Mouse (Mus musculus): Measurements from ENCODE around the gene Gm11559.
"Not testable (repeated sequence)": the region's sequence is repeated elsewhere in the genome, so short reads cannot be mapped to it uniquely, and the experiment has no call there.

Gene Gm11559

GRCm38 (mm10) chr11:99864176-99864575 lies at the start of gene Gm11559:
Gene Gm11559, plus strand, starts transcription at chr11:99864476.
- not testable (repeated sequence) for DNase-seq (ENCODE audit: low read depth, low spot score)

GRCm38 (mm10) chr11:99815566-99815965 lies 48.7 kb upstream of the Gm11559 start, which contains the start of gene Gm11564:
Gene Gm11564, minus strand, starts transcription at chr11:99815666.
- not testable (repeated sequence) for DNase-seq (ENCODE audit: low read depth, low spot score)

GRCm38 (mm10) chr11:99837966-99838365 lies 26.3 kb upstream of the Gm11559 start, which contains the start of gene 2300003K06Rik:
Gene 2300003K06Rik, minus strand, starts transcription at chr11:99838066.
- no peak for DNase-seq (ENCODE audit: low read depth, low spot score)

- DNase-seq (ENCODE audit: low read depth, low spot score), result no peak
Measured at GRCm38 (mm10) chr11:99842185-99842584, 22.1 kb upstream of the Gm11559 start.

GRCm38 (mm10) chr11:99846746-99847145 lies 17.5 kb upstream of the Gm11559 start:
- DNase-seq (ENCODE audit: low read depth, low spot score), result no peak

- DNase-seq (ENCODE audit: low read depth, low spot score), result no peak
Measured at GRCm38 (mm10) chr11:99851508-99851907, 12.8 kb upstream of the Gm11559 start, which contains the start of gene Krtap4-16. Gene Krtap4-16, minus strand, starts transcription at chr11:99851608.

- DNase-seq (ENCODE audit: low read depth, low spot score), result no peak
Measured at GRCm38 (mm10) chr11:99854121-99854520, 10.2 kb upstream of the Gm11559 start.

- DNase-seq (ENCODE audit: low read depth, low spot score), result no peak
Measured at GRCm38 (mm10) chr11:99857617-99858016, 6.7 kb upstream of the Gm11559 start, which contains the start of gene Gm11568. Gene Gm11568, plus strand, starts transcription at chr11:99857917.

- no peak for DNase-seq (ENCODE audit: low read depth, low spot score)
Measured at GRCm38 (mm10) chr11:99858761-99859160, 5.5 kb upstream of the Gm11559 start.

GRCm38 (mm10) chr11:99873089-99873488 lies 8.8 kb downstream of the Gm11559 start, which contains the start of gene Krtap9-1:
Gene Krtap9-1, plus strand, starts transcription at chr11:99873389.
- not testable (repeated sequence) for DNase-seq (ENCODE audit: low read depth, low spot score)

GRCm38 (mm10) chr11:99878887-99879286 lies 14.6 kb downstream of the Gm11559 start, which contains the start of gene Gm11567:
Gene Gm11567, plus strand, starts transcription at chr11:99879187.
- DNase-seq (ENCODE audit: low read depth, low spot score), result not testable (repeated sequence)

- no peak for DNase-seq (ENCODE audit: low read depth, low spot score)
Measured at GRCm38 (mm10) chr11:99907620-99908019, 43.3 kb downstream of the Gm11559 start, which contains the start of gene Krtap31-1. Gene Krtap31-1, plus strand, starts transcription at chr11:99907920.

GRCm38 (mm10) chr11:99914451-99914850 lies 50.2 kb downstream of the Gm11559 start, which contains the start of gene Gm11565:
Gene Gm11565, plus strand, starts transcription at chr11:99914751.
- DNase-seq (ENCODE audit: low read depth, low spot score), result no peak
